Mouse (Mus musculus): ENCODE results near the gene Gm16503.
"Not testable (repeated sequence)": the region's sequence is repeated elsewhere in the genome, so short reads cannot be mapped to it uniquely, and the experiment has no call there.

- TF ChIP-seq CTCF (IDR thresholded peaks at IDR 0.05; ENCODE audit: low read depth, low read length); POLR2A (IDR thresholded peaks at IDR 0.05; ENCODE audit: extremely low read depth, insufficient read depth, low read length): not testable (repeated sequence)
Measured at GRCm38 (mm10) chr4:147556921-147557320, 16.9 kb downstream of the Gm16503 start.

Measured in liver, adult 2 months (tissue).